Mouse (Mus musculus) liver, embryonic 13.5 days (tissue): ENCODE measurements around the gene Dnajc8. TPM values are rescaled to one million over a fixed set of nuclear protein-coding genes. Genes with fewer than 3 reads are reported as not detected.
A peak's percentile ranks its signal among the peaks of the same experiment; 100 is the strongest.

Experiments
- ATAC-seq: fragments of 200-750 bp; cut with Nextera tagmentation; 2 replicates; pipeline ENCODE4 v1.8.0; 2017; ENCODE audit warnings: low read depth, mild to moderate bottlenecking, moderate number of reproducible peaks, moderate library complexity
- DNase-seq: peaks from one replicate; pipeline ENCODE4 v3.0.0; 2022
- H3K27ac ChIP-seq: fragments of 300-500 bp; sonication (generic); 2 replicates; pipeline ENCODE4 v1.5.1; 2015; ENCODE audit warnings: moderate library complexity, mild to moderate bottlenecking, inconsistent platforms
- H3K27me3 ChIP-seq: fragments of 300-500 bp; sonication (generic); 2 replicates; pipeline ENCODE4 v1.6.1; 2015; ENCODE audit warnings: mild to moderate bottlenecking, inconsistent platforms
- H3K36me3 ChIP-seq: fragments of 300-500 bp; sonication (generic); 2 replicates; pipeline ENCODE4 v1.6.1; 2015; ENCODE audit warnings: mild to moderate bottlenecking, inconsistent platforms
- H3K4me1 ChIP-seq: fragments of 300-500 bp; sonication (generic); replicated peaks from 2 replicates; pipeline ENCODE4 v1.6.1; 2015; ENCODE audit warnings: inconsistent platforms
- H3K4me2 ChIP-seq: fragments of 300-500 bp; sonication (generic); 2 replicates; pipeline ENCODE4 v1.6.1; 2015; ENCODE audit warnings: inconsistent platforms, mild to moderate bottlenecking, moderate library complexity
- H3K4me3 ChIP-seq: fragments of 300-500 bp; sonication (generic); replicated peaks from 2 replicates; pipeline ENCODE4 v1.5.1; 2015; ENCODE audit warnings: mild to moderate bottlenecking, inconsistent platforms
- H3K9ac ChIP-seq: fragments of 300-500 bp; sonication (generic); 2 replicates; pipeline ENCODE4 v1.6.1; 2015; ENCODE audit warnings: mild to moderate bottlenecking, inconsistent platforms
- H3K9me3 ChIP-seq: fragments of 300-500 bp; sonication (generic); replicated peaks from 2 replicates; pipeline ENCODE4 v1.6.1; 2016; ENCODE audit warnings: inconsistent platforms
- WGBS: fragments of 180-500 bp; shearing (Covaris S2); methylation state at CpG from one replicate; pipeline ENCODE4 v1.1.7; 2015; ENCODE audit not compliant: insufficient replicate concordance; 5-methylcytosine and 5-hydroxymethylcytosine counted together
- polyA plus RNA-seq: library from polyadenylated mRNA; unstranded; fragments of >200 nt; fragmentation: Nextera tagmentation; extraction: Ambion mirVana; gene quantifications from 2 replicates; pipeline ENCODE4 v1.2.1, GENCODE M21; 2015

The Dnajc8 gene
- polyA plus RNA-seq, 1 experiment from 2014 or later: 125 TPM

DNA sequence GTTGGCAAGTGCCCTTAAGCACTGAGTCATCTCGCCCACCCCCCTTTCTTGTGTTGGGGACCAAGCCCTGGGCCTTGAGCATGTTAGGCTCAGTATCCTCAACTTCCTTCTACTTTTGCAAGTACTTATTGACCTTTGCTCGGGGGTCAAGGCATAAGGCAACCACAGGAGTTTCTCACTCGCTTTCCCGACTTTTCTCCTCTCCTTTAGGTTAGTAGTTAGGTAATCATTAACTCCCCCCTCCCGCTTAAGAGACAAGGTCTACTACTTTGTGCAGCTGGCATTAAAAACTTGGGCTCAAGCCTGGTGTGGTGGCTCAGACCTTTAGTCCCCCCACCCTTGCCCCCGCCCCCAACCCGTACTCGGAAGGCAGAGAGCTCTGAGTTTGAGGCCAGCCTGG is 17.3 kb upstream of the Dnajc8 start:
- Histone ChIP-seq H3K27ac (peak overlapping the region; percentile 25; the same call in 1 of the 2 replicates), H3K9ac (no peak overlapping the region), H3K4me2 (no peak overlapping the region), H3K4me3 (no peak overlapping the region), H3K9me3 (no peaks in the 10 kb centered on the region), H3K36me3 (no peaks in the 10 kb centered on the region), H3K27me3 (no peaks in the 10 kb centered on the region), H3K4me1 (peaks cover 28% of the 10 kb centered on the region)
- WGBS: 65% methylated on average over 8 of the region's 8 CpGs
- ATAC-seq: no peak
- no peak for DNase-seq

DNA sequence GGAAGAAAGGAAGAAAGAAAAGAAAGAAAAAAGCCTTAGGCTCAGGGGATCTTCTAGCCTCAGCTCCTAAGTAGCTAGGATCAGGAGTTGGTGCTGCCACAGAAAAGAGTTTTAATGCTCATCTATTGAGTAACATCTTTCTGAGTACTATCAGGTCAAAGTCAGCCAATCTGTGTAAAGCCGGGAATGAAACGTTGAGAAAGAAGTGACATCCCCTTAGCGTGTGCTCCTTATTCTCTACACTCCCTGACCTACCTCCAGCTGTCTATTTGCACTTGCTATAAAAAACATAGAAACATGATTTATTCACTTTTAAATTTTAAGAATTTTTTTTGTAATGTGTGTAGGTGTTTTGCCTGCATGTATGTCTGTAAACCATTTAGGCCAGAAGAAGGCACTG is 16.2 kb upstream of the Dnajc8 start:
- WGBS: 78% methylated on average over 3 of the region's 3 CpGs
- no peaks in the 10 kb centered on the region for H3K9me3 ChIP-seq
- H3K36me3 ChIP-seq: no peaks in the 10 kb centered on the region
- no peak overlapping the region for H3K4me3 ChIP-seq
- DNase-seq (no peak), ATAC-seq (no peak)
- no peak overlapping the region for H3K9ac ChIP-seq
- H3K27ac ChIP-seq: no peak overlapping the region
- no peaks in the 10 kb centered on the region for H3K27me3 ChIP-seq
- peaks cover 22% of the 10 kb centered on the region for H3K4me1 ChIP-seq
- no peak overlapping the region for H3K4me2 ChIP-seq

DNA sequence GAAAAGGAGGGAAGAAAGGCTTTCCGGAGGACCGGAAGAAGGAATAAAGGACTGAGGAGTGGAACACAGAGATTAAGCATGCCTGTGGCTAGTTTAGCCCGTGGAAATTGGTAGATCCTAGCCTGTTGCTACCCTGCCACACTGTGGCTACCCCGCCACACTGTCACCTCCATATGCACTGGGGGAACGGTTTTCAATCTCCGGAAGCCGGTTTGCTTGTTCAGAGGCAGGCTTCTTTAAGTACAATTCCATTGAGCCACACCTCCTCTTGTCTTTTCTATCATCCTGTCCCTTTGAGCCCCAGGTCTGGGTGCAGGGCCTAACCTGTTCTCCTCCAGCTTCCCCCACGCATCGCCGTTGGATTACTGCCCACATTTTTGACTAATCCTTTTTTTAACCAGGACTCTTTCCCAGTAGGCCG is 11.0 kb upstream of the Dnajc8 start:
- WGBS: 38% methylated on average over 11 of the region's 11 CpGs
- Histone ChIP-seq H3K4me2 (no peak overlapping the region), H3K9me3 (no peaks in the 10 kb centered on the region), H3K4me1 (peaks cover 44% of the 10 kb centered on the region), H3K27ac (peak overlapping the region; percentile 66; the same call in 1 of the 2 replicates), H3K9ac (peak overlapping the region; percentile 34; the same call in 1 of the 2 replicates), H3K27me3 (no peaks in the 10 kb centered on the region), H3K4me3 (no peak overlapping the region), H3K36me3 (peaks cover 7% of the 10 kb centered on the region)
- DNase-seq (no peak), ATAC-seq (no peak; the same call in 1 of the 2 replicates)

- H3K9ac ChIP-seq: peak overlapping the region; percentile 34; the same call in 1 of the 2 replicates
- H3K4me3 ChIP-seq: no peak overlapping the region
- no peak for DNase-seq
Observed at GRCm38 (mm10) chr4:132524808-132525207, 10.5 kb upstream of the Dnajc8 start.

DNA sequence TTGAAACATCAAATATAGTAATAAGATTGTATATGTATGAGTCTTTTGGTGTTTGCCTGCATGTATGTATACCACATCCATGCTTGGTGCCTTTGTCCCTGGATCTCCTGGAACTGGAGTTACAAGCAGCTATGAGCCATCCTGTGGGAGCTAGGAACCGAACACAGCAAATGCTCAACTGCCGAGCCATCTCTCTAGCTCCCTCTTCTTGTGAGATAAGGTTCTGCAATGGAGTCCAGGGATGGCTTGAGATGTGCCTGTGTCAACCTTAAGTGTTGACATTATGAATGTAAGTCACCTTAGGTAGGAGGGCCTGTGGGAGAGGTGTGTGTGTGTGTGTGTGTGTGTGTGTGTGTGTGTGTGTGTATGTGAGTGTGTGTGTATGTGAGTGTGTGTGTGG is 8.7 kb upstream of the Dnajc8 start:
- Histone ChIP-seq H3K4me2 (no peak overlapping the region), H3K9ac (no peak overlapping the region), H3K36me3 (peaks cover 28% of the 10 kb centered on the region), H3K27ac (peak overlapping the region; percentile 55), H3K9me3 (no peaks in the 10 kb centered on the region), H3K27me3 (no peaks in the 10 kb centered on the region), H3K4me1 (peaks cover 64% of the 10 kb centered on the region), H3K4me3 (no peak overlapping the region)
- DNase-seq: no peak
- 39% methylated on average over 2 of the region's 2 CpGs for whole genome bisulfite sequencing
- ATAC-seq: no peak

More at GRCm38 (mm10) chr4:132524808-132525207, 10.5 kb upstream of the Dnajc8 start:
- H3K4me1 ChIP-seq: peaks cover 49% of the 10 kb centered on the region
- peak; percentile 66 for ATAC-seq
- peak overlapping the region; percentile 66 for H3K27ac ChIP-seq
- H3K9me3 ChIP-seq: no peaks in the 10 kb centered on the region
- peaks cover 12% of the 10 kb centered on the region for H3K36me3 ChIP-seq
- H3K27me3 ChIP-seq: no peaks in the 10 kb centered on the region
- 35% methylated on average over 6 of the region's 6 CpGs for WGBS
- H3K4me2 ChIP-seq: no peak overlapping the region

DNA sequence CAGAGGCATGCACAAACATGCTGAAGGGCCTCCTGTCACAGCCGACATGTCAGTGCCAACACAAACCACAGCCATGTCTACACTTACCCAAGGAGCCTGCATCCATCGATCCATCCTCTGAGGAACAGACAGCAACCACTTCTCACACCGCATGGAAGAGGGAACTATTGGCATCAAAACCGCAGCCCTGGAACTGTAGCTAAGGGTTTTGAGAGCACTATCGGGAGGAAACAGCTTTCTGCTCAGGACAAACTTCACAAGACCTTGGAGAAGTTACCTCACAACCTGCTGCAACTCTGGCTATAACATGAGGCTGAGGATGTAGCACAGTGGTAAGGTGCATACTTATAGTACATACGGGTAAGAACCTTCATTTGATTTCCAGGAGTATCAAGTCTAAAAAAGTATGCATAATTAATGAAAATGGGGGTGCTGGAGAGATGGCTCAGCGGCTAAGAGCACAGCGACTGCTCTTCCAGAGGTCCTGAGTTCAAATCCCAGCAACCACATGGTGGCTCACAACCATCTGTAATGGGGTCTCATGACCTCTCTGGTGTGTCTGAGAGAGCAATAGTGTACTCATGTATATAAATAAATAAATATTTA is 7.3 kb upstream of the Dnajc8 start:
- H3K27ac ChIP-seq: peak overlapping the region; percentile 78
- no peak for ATAC-seq

GRCm38 (mm10) chr4:132529344-132529743 is 6.0 kb upstream of the Dnajc8 start:
- peaks cover 69% of the 10 kb centered on the region for H3K4me1 ChIP-seq
- peak overlapping the region; percentile 99 for H3K27ac ChIP-seq
- peaks cover 29% of the 10 kb centered on the region for H3K36me3 ChIP-seq
- peak overlapping the region; percentile 97 for H3K9ac ChIP-seq
- WGBS: 25% methylated on average over 4 of the region's 4 CpGs
- no peaks in the 10 kb centered on the region for H3K9me3 ChIP-seq
- peak overlapping the region; percentile 90 for H3K4me2 ChIP-seq
- ATAC-seq (no peak), DNase-seq (no peak)
- peak overlapping the region; percentile 96 for H3K4me3 ChIP-seq
- no peaks in the 10 kb centered on the region for H3K27me3 ChIP-seq

More for the DNA sequence above, 7.3 kb upstream of the Dnajc8 start:
- no peak overlapping the region for H3K9ac ChIP-seq
- no peak overlapping the region for H3K4me3 ChIP-seq
- peaks cover 69% of the 10 kb centered on the region for H3K4me1 ChIP-seq
- H3K27me3 ChIP-seq: no peaks in the 10 kb centered on the region
- peaks cover 29% of the 10 kb centered on the region for H3K36me3 ChIP-seq
- 60% methylated on average over 8 of the region's 8 CpGs for WGBS
- no peaks in the 10 kb centered on the region for H3K9me3 ChIP-seq
- no peak overlapping the region for H3K4me2 ChIP-seq
- DNase-seq: no peak

- Histone ChIP-seq H3K4me3 (peak overlapping the region; percentile 96), H3K27ac (peak overlapping the region; percentile 99), H3K36me3 (peaks cover 29% of the 10 kb centered on the region), H3K4me1 (peaks cover 68% of the 10 kb centered on the region), H3K27me3 (no peaks in the 10 kb centered on the region), H3K4me2 (peak overlapping the region; percentile 90), H3K9me3 (no peaks in the 10 kb centered on the region), H3K9ac (peak overlapping the region; percentile 97)
- ATAC-seq (peak; percentile 83), DNase-seq (peak; percentile 71)
- 24% methylated on average over 20 of the region's 20 CpGs for WGBS
Observed at GRCm38 (mm10) chr4:132530033-132530804, 5.1 kb upstream of the Dnajc8 start.

DNA sequence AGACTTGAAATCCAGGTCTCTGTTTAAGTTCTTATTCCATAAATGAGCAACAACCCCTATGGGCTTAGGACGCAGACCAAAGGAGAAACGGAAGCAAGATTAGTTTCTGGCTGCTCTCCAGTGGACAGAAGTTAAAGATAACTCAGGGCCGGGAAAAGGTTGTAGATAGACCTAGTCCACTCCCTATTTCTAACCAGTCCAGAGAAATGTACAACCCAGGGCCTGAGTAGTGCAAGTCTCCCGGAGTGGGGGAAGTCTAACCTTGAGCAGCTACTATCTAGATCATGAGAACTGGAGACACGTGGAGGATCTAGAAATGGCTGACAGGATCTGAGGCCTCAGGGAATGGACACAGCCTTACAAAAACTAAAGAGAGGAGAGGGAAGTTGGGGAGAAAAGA is 2.9 kb upstream of the Dnajc8 start:
- peak overlapping the region; percentile 90 for H3K4me2 ChIP-seq
- 0% methylated on average over 5 of the region's 5 CpGs for WGBS

GRCm38 (mm10) chr4:132532981-132533916 is 2.1 kb upstream of the Dnajc8 start, which contains the start of gene Atpif1:
TSS of gene Atpif1 (minus strand) at chr4:132533659.
- H3K9me3 ChIP-seq: no peaks in the 10 kb centered on the region
- WGBS: under 1% methylated on average over 63 of the region's 63 CpGs
- peak within 1 kb of the TSS; percentile 90 for H3K4me2 ChIP-seq
- H3K36me3 ChIP-seq: peaks cover 43% of the 10 kb centered on the region
- peak within 1 kb of the TSS; percentile 99 for H3K27ac ChIP-seq
- DNase-seq: peak; percentile 88
- ATAC-seq: peak; percentile 69
- H3K4me1 ChIP-seq: peaks cover 74% of the 10 kb centered on the region
- H3K27me3 ChIP-seq: no peaks in the 10 kb centered on the region
- peak within 1 kb of the TSS; percentile 96 for H3K4me3 ChIP-seq
- peak within 1 kb of the TSS; percentile 97 for H3K9ac ChIP-seq

More for the DNA sequence above, 2.9 kb upstream of the Dnajc8 start:
- Histone ChIP-seq H3K4me1 (peaks cover 72% of the 10 kb centered on the region), H3K4me3 (peak overlapping the region; percentile 96), H3K9me3 (no peaks in the 10 kb centered on the region), H3K27me3 (no peaks in the 10 kb centered on the region), H3K36me3 (peaks cover 37% of the 10 kb centered on the region), H3K27ac (peak overlapping the region; percentile 99), H3K9ac (peak overlapping the region; percentile 97)
- DNase-seq: peak; percentile 56
- peak; percentile 42 for ATAC-seq

GRCm38 (mm10) chr4:132539481-132539880 is 4.1 kb downstream of the Dnajc8 start:
- Histone ChIP-seq H3K4me3 (no peak overlapping the region), H3K4me2 (no peak overlapping the region), H3K36me3 (peaks cover 73% of the 10 kb centered on the region), H3K27ac (no peak overlapping the region), H3K4me1 (peaks cover 50% of the 10 kb centered on the region), H3K9ac (no peak overlapping the region; the same call in 1 of the 2 replicates), H3K27me3 (no peaks in the 10 kb centered on the region), H3K9me3 (no peaks in the 10 kb centered on the region)
- DNase-seq: no peak
- 86% methylated on average over 5 of the region's 5 CpGs for WGBS
- ATAC-seq: no peak
